Mouse (Mus musculus) kidney, embryonic 16.5 days (tissue): ENCODE results near the gene Galm. TPM values are rescaled to one million over a fixed set of nuclear protein-coding genes. Genes with fewer than 3 reads are reported as not detected.

Experiments used
- ATAC-seq: fragments of 200-750 bp; cut with Nextera tagmentation; 2 replicates; pipeline ENCODE4 v1.8.0; 2017; ENCODE audit warnings: moderate TSS enrichment; ENCODE audit not compliant: low FRiP score, low TSS enrichment
- H3K27ac ChIP-seq: fragments of 300-500 bp; sonication (generic); 2 replicates; pipeline ENCODE4 v1.5.1; 2014; ENCODE audit warnings: low read length
- H3K27me3 ChIP-seq: fragments of 300-500 bp; sonication (generic); 2 replicates; pipeline ENCODE4 v1.6.1; 2014; ENCODE audit warnings: low read length, control low read depth, mixed read lengths; ENCODE audit not compliant: insufficient read depth
- H3K36me3 ChIP-seq: fragments of 300-500 bp; sonication (generic); 2 replicates; pipeline ENCODE4 v1.6.1; 2014; ENCODE audit warnings: low read length, control low read depth, mixed read lengths; ENCODE audit not compliant: insufficient read depth
- H3K4me1 ChIP-seq: fragments of 300-500 bp; sonication (generic); 2 replicates; pipeline ENCODE4 v1.6.1; 2014; ENCODE audit warnings: low read length, control low read depth, mixed read lengths; ENCODE audit not compliant: insufficient read depth
- H3K4me2 ChIP-seq: fragments of 300-500 bp; sonication (generic); replicated peaks from 2 replicates; pipeline ENCODE4 v1.6.1; 2014; ENCODE audit warnings: low read depth, low read length
- H3K4me3 ChIP-seq: fragments of 300-500 bp; sonication (generic); 2 replicates; pipeline ENCODE4 v1.5.1; 2014; ENCODE audit warnings: mild to moderate bottlenecking, low read length
- H3K9ac ChIP-seq: fragments of 300-500 bp; sonication (generic); replicated peaks from 2 replicates; pipeline ENCODE4 v1.6.1; 2014; ENCODE audit warnings: low read length
- H3K9me3 ChIP-seq: fragments of 300-500 bp; sonication (generic); 2 replicates; pipeline ENCODE4 v1.6.1; 2016; ENCODE audit warnings: low read length, control low read depth
- WGBS: fragments of 180-500 bp; shearing (Covaris S2); extraction: QIAGEN DNeasy Blood & Tissue Kit; methylation state at CpG from one replicate; pipeline ENCODE4 v1.1.7; 2014; 5-methylcytosine and 5-hydroxymethylcytosine counted together
- polyA plus RNA-seq: library from polyadenylated mRNA; unstranded; fragments of >200 nt; fragmentation: Nextera tagmentation; extraction: Ambion mirVana; gene quantifications from 2 replicates; pipeline ENCODE4 v1.2.1, GENCODE M21; 2015

The Galm gene
- polyA plus RNA-seq, 1 experiment from 2014 or later = 23.5 TPM

DNA sequence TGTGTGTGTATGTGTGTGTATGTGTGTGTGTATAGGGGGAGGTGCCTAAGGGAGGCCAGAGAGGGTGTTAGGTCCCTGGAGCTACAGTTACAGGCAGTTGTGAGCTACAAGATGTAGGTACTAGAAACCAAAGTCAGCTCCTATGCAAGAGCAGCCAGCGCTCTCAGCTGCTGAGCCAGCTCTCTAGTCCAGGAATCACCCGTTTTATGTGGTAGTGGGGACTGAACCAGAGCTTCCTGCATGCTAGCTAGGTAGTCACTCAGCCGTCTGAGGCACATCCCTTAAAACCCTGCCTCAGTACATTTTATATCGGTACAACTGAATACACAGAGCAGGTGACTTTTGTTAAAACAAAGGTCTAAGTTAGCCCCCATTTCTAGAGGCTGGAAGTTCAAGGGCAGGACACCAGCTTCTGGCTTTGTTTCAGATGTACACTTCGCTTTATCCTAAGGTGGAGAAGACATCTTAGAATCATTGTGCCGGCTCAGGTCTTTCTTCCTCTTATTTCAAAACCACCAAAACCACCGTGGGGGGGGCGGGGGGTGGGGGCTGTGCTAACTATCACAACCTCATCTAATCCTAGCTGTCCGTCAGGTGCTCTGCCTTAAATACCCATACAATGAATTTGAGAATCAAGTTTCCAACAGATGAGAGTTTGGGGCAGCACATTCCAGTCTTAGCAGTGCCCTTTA is 12.6 kb downstream of the Galm start:
- Histone ChIP-seq H3K27me3 (no peaks in the 10 kb centered on the region), H3K36me3 (no peaks in the 10 kb centered on the region), H3K4me3 (no peak overlapping the region), H3K9me3 (no peaks in the 10 kb centered on the region), H3K9ac (no peak overlapping the region), H3K4me1 (no peaks in the 10 kb centered on the region), H3K27ac (no peak overlapping the region), H3K4me2 (no peak overlapping the region)
- WGBS = 74% methylated on average over 9 of the region's 9 CpGs
- ATAC-seq = no peak

DNA sequence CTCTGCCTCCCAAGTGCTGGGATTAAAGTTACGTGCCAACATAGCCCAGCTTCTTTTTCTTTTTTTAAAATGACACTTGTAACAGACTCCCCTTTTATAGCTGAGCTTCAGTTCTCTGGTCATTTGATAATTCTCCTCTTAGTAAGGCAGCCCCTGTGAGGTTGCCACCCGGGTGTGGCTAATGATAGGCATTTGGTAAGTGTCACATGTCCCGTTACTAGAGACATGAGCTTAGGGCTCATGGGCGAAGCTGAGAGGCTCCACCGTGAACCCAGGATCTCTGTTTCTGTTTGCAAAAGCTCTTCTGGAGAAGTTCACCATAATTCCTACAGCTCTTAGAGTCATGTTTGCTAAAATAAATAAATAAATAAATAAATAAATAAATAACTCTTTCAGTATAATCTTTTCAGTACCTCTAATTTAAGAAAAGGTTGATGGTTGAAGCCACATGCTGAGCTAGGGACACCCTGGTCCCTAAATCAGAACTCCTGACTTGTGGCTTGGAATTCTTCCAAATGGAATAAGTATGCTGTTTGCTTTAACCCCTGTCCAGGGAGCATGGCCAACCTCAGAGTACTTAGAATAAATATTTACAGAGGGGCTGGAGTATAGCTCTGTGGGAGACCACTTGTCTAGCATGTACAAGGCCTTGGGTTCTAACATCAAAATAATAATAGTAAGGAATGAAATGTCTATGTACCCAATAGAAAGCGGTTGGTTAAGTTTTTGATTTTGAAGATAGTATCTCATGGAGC is 16.4 kb downstream of the Galm start:
- H3K4me1 ChIP-seq = peaks cover 8% of the 10 kb centered on the region
- no peaks in the 10 kb centered on the region for H3K27me3 ChIP-seq
- no peak for ATAC-seq
- no peak overlapping the region for H3K9ac ChIP-seq
- H3K36me3 ChIP-seq = no peaks in the 10 kb centered on the region
- no peak overlapping the region for H3K27ac ChIP-seq
- no peak overlapping the region for H3K4me3 ChIP-seq
- H3K9me3 ChIP-seq = no peaks in the 10 kb centered on the region
- no peak overlapping the region for H3K4me2 ChIP-seq
- WGBS = 74% methylated on average over 6 of the region's 6 CpGs

GRCm38 (mm10) chr17:80145210-80145609 is 17.9 kb downstream of the Galm start:
- Histone ChIP-seq H3K27me3 (no peaks in the 10 kb centered on the region), H3K9ac (no peak overlapping the region), H3K27ac (no peak overlapping the region), H3K4me2 (no peak overlapping the region), H3K4me1 (peaks cover 11% of the 10 kb centered on the region), H3K9me3 (no peaks in the 10 kb centered on the region), H3K36me3 (no peaks in the 10 kb centered on the region), H3K4me3 (no peak overlapping the region)
- ATAC-seq = no peak
- WGBS = 49% methylated on average over 7 of the region's 7 CpGs

- Histone ChIP-seq H3K4me2 (no peak overlapping the region), H3K27me3 (no peaks in the 10 kb centered on the region), H3K4me1 (peaks cover 11% of the 10 kb centered on the region), H3K9me3 (no peaks in the 10 kb centered on the region), H3K36me3 (no peaks in the 10 kb centered on the region), H3K4me3 (no peak overlapping the region), H3K9ac (no peak overlapping the region), H3K27ac (no peak overlapping the region)
- 72% methylated on average over 3 of the region's 3 CpGs for WGBS
- ATAC-seq = no peak
Observed at GRCm38 (mm10) chr17:80145771-80146170, 18.5 kb downstream of the Galm start.

GRCm38 (mm10) chr17:80148053-80148994 is 21.1 kb downstream of the Galm start:
- Histone ChIP-seq H3K27ac (peak overlapping the region; percentile 13; the same call in 1 of the 2 replicates), H3K4me3 (no peak overlapping the region), H3K9ac (peak overlapping the region; percentile 42; the same call in 1 of the 2 replicates), H3K4me1 (peaks cover 11% of the 10 kb centered on the region), H3K9me3 (no peaks in the 10 kb centered on the region), H3K27me3 (no peaks in the 10 kb centered on the region), H3K4me2 (peak overlapping the region; percentile 31; the same call in 1 of the 2 replicates), H3K36me3 (no peaks in the 10 kb centered on the region)
- peak; percentile 89 for ATAC-seq
- WGBS = 59% methylated on average over 23 of the region's 23 CpGs

GRCm38 (mm10) chr17:80148995-80149388 is 21.7 kb downstream of the Galm start:
- Histone ChIP-seq H3K27me3 (no peaks in the 10 kb centered on the region), H3K9ac (no peak overlapping the region), H3K27ac (no peak overlapping the region), H3K4me2 (no peak overlapping the region), H3K9me3 (no peaks in the 10 kb centered on the region), H3K4me1 (peaks cover 11% of the 10 kb centered on the region), H3K4me3 (no peak overlapping the region), H3K36me3 (no peaks in the 10 kb centered on the region)
- WGBS = 69% methylated on average over 6 of the region's 6 CpGs
- peak; percentile 59; the same call in 1 of the 2 replicates for ATAC-seq

DNA sequence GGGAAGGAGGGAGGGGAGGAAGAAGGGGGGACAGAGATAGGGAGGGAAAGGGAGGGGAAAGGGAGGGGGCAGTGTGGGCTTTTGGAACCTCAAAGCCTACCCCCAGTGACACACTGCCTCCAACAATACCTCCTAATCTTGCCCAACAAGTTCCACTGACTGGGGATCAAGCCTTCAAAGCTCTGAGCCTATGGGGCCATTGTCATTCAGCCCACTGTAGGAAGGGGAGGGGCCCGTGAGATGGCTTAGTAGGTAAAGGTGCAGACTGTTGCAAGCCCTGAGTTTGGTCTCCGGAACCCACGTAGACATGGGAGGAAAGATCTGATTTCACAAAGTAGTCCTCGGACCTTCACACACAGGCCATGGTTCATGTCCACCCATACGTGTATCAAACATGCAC is 24.1 kb downstream of the Galm start:
- no peak overlapping the region for H3K4me3 ChIP-seq

DNA sequence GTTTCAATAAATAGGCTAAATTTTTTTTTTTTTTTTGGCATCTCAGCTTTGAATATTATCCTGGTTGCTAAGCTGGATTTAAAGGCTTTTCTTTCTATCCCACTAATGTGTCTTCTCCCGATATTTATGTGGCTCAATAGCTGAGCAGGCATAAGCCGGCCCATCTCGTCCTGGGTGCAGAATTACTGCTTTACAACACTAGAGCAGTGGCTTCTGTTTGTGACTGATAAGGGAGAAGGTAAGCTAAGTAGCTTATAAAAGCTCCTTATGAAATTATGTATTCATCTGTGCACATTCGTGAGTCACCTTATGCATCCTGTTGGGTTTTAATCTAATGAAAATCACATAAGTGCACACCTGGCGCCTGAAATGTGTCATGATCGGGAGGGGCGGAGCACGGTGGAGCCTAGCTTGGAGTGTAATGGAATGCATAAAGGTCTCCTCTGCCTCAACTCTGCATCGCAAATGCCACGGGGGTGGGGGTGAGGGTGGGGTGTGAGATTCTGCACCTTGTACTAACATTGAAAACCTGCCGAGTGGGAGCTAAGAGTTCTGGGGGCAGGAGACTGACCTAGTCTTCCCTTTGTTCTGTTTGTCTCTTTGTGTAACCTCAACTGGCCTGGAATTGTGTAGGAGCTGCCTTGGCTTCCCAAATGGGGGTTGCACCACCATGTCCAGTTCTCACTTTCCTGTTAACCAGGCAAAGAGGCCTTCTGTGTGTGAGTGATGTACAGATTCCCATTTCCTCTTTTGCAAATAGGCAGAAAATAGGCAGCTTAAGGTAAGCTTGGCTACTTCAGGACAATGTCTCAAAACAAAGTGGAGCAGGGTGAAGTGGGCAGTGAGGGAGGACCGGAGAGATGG is 25.7 kb downstream of the Galm start:
- Histone ChIP-seq H3K4me1 (peaks cover 10% of the 10 kb centered on the region), H3K4me2 (no peak overlapping the region), H3K36me3 (no peaks in the 10 kb centered on the region), H3K27me3 (no peaks in the 10 kb centered on the region), H3K4me3 (no peak overlapping the region), H3K27ac (no peak overlapping the region), H3K9ac (no peak overlapping the region), H3K9me3 (no peaks in the 10 kb centered on the region)
- WGBS = 55% methylated on average over 12 of the region's 12 CpGs
- ATAC-seq = no peak

More for the DNA sequence above, 24.1 kb downstream of the Galm start:
- WGBS = 33% methylated on average over 5 of the region's 5 CpGs
- no peaks in the 10 kb centered on the region for H3K36me3 ChIP-seq
- H3K9me3 ChIP-seq = no peaks in the 10 kb centered on the region
- H3K4me1 ChIP-seq = peaks cover 11% of the 10 kb centered on the region
- H3K4me2 ChIP-seq = no peak overlapping the region
- H3K27me3 ChIP-seq = no peaks in the 10 kb centered on the region
- H3K27ac ChIP-seq = no peak overlapping the region
- no peak for ATAC-seq
- H3K9ac ChIP-seq = no peak overlapping the region

DNA sequence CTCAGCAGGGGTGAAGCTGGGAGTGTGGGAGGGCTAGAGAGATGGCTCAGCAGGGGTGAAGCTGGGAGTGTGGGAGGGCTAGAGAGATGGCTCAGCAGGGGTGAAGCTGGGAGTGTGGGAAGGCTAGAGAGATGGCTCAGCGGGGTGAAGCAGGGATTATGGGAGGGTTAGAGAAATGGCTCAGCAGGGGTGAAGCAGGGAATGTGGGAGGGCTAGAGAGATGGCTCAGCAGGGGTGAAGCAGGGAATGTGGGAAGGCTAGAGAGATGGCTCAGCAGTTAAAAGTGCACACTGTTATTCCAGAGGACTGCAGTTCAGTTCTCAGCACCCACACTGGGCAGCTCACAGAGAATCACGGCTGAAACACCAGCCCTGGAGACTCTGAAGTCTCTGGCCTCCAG is 26.4 kb downstream of the Galm start:
- Histone ChIP-seq H3K36me3 (no peaks in the 10 kb centered on the region), H3K27me3 (no peaks in the 10 kb centered on the region), H3K4me3 (no peak overlapping the region), H3K27ac (no peak overlapping the region), H3K4me2 (no peak overlapping the region), H3K9me3 (no peaks in the 10 kb centered on the region), H3K9ac (no peak overlapping the region), H3K4me1 (peaks cover 4% of the 10 kb centered on the region)
- ATAC-seq = no peak
- WGBS = 88% methylated on average over 2 of the region's 2 CpGs
